Mouse (Mus musculus): Measurements from ENCODE around the gene Thbs3. TPM values are rescaled to one million over a fixed set of nuclear protein-coding genes. Genes with fewer than 3 reads are reported as not detected.
A peak's percentile ranks its signal among the peaks of the same experiment; 100 is the strongest.

Thbs3 gene
- polyA plus RNA-seq, 1 experiment = 139 TPM

DNA sequence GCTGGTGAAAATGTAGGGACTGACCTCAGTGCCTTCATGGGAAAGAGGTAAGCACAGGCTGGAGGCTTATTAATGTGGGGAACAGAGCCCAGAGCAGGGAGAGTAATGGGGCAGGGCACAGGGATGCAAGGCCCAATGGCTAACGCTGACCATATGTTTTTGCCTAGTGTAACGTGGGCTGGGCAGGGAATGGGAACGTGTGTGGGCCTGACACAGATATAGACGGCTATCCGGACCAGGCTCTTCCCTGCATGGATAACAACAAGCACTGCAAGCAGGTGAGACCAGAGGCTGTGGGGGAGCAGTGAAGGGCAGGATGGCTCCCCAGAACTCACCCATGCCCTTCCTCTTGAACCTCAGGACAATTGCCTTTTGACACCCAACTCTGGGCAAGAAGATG is 6.2 kb downstream of the Thbs3 start:
- H3K4me3 ChIP-seq (replicated peaks; ENCODE audit: extremely low read depth, low read depth, low read length) = no peak overlapping the region
- no peak for TF ChIP-seq POLR2A (IDR thresholded peaks at IDR 0.05; ENCODE audit: borderline replicate concordance, extremely low read depth, low read depth, low read length)
- no peak for TF ChIP-seq CTCF (IDR thresholded peaks at IDR 0.05; ENCODE audit: insufficient read depth, low read length)
- peaks cover 2% of the 10 kb centered on the region for H3K4me1 ChIP-seq (ENCODE audit: control insufficient read depth, insufficient read depth, low read length)
- no peak for DNase-seq
- WGBS = 78% methylated on average over 5 of the region's 5 CpGs

DNA sequence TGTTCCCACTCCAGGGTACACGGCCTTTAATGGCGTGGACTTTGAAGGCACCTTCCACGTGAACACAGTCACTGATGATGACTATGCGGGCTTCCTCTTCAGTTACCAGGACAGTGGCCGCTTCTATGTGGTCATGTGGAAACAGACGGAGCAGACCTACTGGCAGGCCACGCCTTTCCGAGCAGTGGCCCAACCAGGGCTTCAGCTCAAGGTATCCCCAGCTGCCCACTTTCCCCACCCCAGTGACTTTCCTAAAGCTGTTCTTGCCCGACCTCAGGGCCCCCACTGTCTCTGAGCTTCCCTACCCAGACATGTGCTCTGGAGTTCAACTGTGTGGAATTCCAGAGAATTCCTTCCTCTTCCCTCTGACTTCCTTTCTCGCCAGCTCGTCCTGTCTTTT is 9.8 kb downstream of the Thbs3 start:
- TF ChIP-seq POLR2A (IDR thresholded peaks at IDR 0.05; ENCODE audit: borderline replicate concordance, extremely low read depth, low read depth, low read length) (no peak), CTCF (IDR thresholded peaks at IDR 0.05; ENCODE audit: insufficient read depth, low read length) (no peak)
- H3K4me3 ChIP-seq (replicated peaks; ENCODE audit: extremely low read depth, low read depth, low read length) = no peak overlapping the region
- 61% methylated on average over 11 of the region's 11 CpGs for WGBS
- H3K4me1 ChIP-seq (ENCODE audit: control insufficient read depth, insufficient read depth, low read length) = peaks cover 4% of the 10 kb centered on the region; the same call in 1 of the 2 replicates
- no peak for DNase-seq

DNA sequence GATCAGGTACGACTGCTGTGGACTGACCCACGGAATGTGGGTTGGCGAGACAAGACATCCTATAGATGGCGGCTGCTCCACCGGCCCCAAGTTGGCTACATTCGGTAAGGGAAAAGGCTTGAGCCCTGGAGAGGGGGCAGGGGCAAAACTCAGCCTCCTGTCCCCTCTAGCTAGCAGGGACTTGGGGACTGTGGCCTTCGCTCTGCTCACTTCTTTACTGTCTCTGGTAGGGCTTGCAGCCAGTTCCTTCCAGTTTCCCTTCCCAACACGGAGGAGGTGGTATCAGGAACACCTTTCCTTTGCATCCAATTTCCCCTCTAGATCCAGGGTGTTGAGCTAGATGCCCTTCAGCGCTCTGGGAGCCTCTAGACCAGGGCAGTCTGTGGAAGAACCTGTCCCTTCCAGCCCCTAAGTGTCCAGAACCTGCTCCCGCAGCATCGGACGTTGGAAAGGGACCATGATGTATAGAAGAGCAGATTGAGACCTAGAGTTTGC is 10.4 kb downstream of the Thbs3 start:
- H3K4me3 ChIP-seq (replicated peaks; ENCODE audit: extremely low read depth, low read depth, low read length) = no peak overlapping the region
- WGBS = 65% methylated on average over 12 of the region's 12 CpGs

DNA sequence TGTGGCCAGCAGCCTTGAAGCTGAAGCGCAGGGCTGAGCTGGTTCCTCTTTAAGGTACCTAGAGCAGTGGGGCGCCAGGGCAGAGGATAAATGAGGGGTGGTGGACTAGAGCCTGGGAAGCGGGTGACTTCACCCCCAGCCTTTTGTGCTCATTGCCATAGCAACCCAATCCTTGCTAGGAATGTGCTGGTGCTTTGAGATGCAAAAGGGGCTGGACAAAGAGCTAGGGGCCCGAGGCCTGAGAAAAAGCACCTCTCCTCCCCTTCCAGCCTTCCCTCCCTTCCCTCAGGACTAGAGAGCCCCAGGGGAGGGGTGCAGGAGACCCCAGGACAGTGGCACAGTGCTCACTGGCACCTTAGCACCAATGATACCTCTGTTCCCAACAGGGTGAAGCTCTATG is 10.9 kb downstream of the Thbs3 start:
- no peak for DNase-seq
- 54% methylated on average over 4 of the region's 4 CpGs for WGBS
- no peak overlapping the region for H3K4me3 ChIP-seq (replicated peaks; ENCODE audit: extremely low read depth, low read depth, low read length)
- H3K4me1 ChIP-seq (ENCODE audit: control insufficient read depth, insufficient read depth, low read length) = peaks cover 4% of the 10 kb centered on the region; the same call in 1 of the 2 replicates
- no peak for TF ChIP-seq POLR2A (IDR thresholded peaks at IDR 0.05; ENCODE audit: borderline replicate concordance, extremely low read depth, low read depth, low read length)
- no peak for TF ChIP-seq CTCF (IDR thresholded peaks at IDR 0.05; ENCODE audit: insufficient read depth, low read length)

More for the DNA sequence above, 10.4 kb downstream of the Thbs3 start:
- DNase-seq = no peak
- H3K4me1 ChIP-seq (ENCODE audit: control insufficient read depth, insufficient read depth, low read length) = peaks cover 4% of the 10 kb centered on the region; the same call in 1 of the 2 replicates
- TF ChIP-seq POLR2A (IDR thresholded peaks at IDR 0.05; ENCODE audit: borderline replicate concordance, extremely low read depth, low read depth, low read length) = no peak
- no peak for TF ChIP-seq CTCF (IDR thresholded peaks at IDR 0.05; ENCODE audit: insufficient read depth, low read length)

DNA sequence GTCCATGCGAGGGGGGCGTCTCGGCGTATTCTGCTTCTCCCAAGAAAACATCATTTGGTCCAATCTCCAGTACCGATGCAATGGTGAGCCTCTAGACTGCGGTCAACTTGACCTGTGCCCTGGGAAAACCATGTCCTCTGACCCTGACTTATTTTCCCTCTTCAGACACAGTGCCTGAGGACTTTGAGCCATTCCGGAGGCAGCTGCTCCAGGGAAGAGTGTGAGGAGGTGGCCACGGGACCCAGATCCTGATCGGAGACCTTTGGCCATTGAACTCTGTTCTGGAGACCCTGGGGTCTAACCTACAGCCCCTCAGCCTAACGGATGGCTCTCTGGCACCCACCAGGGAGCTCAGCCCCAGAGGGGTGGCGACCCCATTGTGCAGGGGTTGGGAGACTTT is 11.4 kb downstream of the Thbs3 start:
- no peak for TF ChIP-seq POLR2A (IDR thresholded peaks at IDR 0.05; ENCODE audit: borderline replicate concordance, extremely low read depth, low read depth, low read length)
- TF ChIP-seq CTCF (IDR thresholded peaks at IDR 0.05; ENCODE audit: insufficient read depth, low read length) = no peak
- DNase-seq = no peak
- peaks cover 4% of the 10 kb centered on the region; the same call in 1 of the 2 replicates for H3K4me1 ChIP-seq (ENCODE audit: control insufficient read depth, insufficient read depth, low read length)
- WGBS = 59% methylated on average over 11 of the region's 11 CpGs
- H3K4me3 ChIP-seq (replicated peaks; ENCODE audit: extremely low read depth, low read depth, low read length) = no peak overlapping the region

DNA sequence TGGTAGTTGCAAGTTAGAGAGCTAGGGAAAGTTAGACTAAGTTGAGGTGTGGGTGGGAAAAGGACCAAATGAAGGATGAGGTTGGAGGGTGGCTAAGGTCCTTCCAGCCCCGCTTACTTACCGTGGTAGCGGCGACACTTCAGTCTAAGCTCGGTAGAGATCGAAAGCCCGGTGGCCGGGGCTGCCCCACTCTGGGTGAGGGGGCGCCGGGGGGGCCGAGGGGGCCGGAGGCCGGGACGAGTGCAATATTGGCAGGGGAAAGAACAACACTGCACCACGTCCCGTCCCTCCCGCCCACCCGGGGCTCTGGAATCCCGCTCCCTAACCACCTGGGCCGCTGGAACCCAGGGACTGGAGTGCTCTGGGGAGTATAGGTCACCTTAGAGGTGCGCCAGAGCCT is 11.9 kb downstream of the Thbs3 start, which contains the start of gene Mtx1:
Gene Mtx1, minus strand, starts transcription at position 189 of the 400 bp plus-strand sequence.
- DNase-seq = peak; percentile 20
- WGBS = 7% methylated on average over 19 of the region's 21 CpGs
- Histone ChIP-seq H3K4me3 (replicated peaks; ENCODE audit: extremely low read depth, low read depth, low read length) (peak within 1 kb of the TSS; percentile 55), H3K4me1 (ENCODE audit: control insufficient read depth, insufficient read depth, low read length) (peaks cover 4% of the 10 kb centered on the region; the same call in 1 of the 2 replicates)
- TF ChIP-seq CTCF (IDR thresholded peaks at IDR 0.05; ENCODE audit: insufficient read depth, low read length) = no peak
- no peak for TF ChIP-seq POLR2A (IDR thresholded peaks at IDR 0.05; ENCODE audit: borderline replicate concordance, extremely low read depth, low read depth, low read length)

DNA sequence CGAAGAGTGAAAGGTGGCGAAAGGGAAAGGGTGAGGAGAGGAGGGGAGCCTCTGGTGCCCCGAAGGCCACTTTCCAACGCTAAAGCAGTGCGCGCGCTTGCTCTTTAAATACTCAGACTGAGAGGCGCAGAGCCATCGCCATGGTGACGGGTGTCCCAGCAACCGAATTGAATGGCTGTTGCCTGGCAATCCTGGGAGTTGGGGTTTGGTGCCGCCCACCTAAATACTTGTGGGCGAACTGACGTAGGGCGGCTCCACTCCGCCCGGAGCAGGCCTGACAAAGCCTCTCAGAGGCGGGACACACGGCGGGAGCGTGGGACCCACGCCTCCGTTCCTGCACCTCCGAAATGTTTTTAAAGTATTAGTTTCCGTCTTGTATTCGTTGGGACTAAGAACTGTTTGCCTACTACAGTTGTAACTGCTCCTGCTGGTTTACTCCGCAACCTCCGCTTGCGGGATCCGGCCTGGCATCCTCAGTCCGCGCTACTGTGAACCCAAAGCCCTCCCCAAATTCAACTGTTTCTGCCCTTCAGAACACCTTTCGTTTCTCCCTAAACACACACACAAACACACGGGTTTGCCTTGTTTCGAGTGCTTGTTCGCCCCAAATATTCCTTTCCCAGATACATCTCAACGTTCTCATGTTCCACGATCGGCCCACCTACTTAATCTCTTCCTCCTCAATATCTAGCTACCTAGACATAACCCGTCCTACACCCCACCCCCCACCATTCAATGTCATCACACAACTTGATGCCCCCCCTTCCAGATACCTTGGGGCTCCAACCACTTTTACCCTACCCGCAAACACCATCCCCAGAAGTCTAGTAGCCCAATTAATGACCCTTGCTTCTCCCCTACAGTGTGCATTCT is 12.6 kb downstream of the Thbs3 start:
- Histone ChIP-seq H3K4me3 (replicated peaks; ENCODE audit: extremely low read depth, low read depth, low read length) (peak overlapping the region; percentile 55), H3K4me1 (ENCODE audit: control insufficient read depth, insufficient read depth, low read length) (peaks cover 4% of the 10 kb centered on the region; the same call in 1 of the 2 replicates)
- TF ChIP-seq CTCF (IDR thresholded peaks at IDR 0.05; ENCODE audit: insufficient read depth, low read length) = no peak
- peak; percentile 69; the same call in 1 of the 2 replicates for TF ChIP-seq POLR2A (IDR thresholded peaks at IDR 0.05; ENCODE audit: borderline replicate concordance, extremely low read depth, low read depth, low read length)
- WGBS = 6% methylated on average over 41 of the region's 41 CpGs
- DNase-seq = peak; percentile 91

DNA sequence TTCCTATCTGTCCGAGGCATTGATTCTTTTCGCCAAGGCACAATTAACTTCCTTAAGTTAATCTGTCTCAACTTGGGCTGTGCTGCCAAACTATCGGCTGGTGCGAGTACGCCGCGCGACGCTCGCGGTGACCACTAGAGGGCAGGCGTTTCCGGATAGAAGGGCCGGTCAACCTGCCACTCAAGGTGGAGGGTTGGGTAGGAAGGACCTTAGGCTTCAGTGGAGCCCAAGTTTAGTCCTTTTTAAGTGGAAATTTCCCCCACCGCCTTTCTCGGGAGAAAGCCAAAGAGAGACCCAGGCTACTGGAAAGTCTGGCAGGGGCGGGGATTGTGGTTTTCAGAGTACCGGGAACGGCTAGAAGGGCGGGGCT is 13.2 kb downstream of the Thbs3 start:
- WGBS = under 1% methylated on average over 20 of the region's 20 CpGs
- Histone ChIP-seq H3K4me1 (ENCODE audit: control insufficient read depth, insufficient read depth, low read length) (peaks cover 4% of the 10 kb centered on the region; the same call in 1 of the 2 replicates), H3K4me3 (replicated peaks; ENCODE audit: extremely low read depth, low read depth, low read length) (peak overlapping the region; percentile 59)
- TF ChIP-seq POLR2A (IDR thresholded peaks at IDR 0.05; ENCODE audit: borderline replicate concordance, extremely low read depth, low read depth, low read length) = peak; percentile 52; the same call in 1 of the 2 replicates
- peak; percentile 76 for TF ChIP-seq CTCF (IDR thresholded peaks at IDR 0.05; ENCODE audit: insufficient read depth, low read length)
- peak; percentile 92 for DNase-seq

DNA sequence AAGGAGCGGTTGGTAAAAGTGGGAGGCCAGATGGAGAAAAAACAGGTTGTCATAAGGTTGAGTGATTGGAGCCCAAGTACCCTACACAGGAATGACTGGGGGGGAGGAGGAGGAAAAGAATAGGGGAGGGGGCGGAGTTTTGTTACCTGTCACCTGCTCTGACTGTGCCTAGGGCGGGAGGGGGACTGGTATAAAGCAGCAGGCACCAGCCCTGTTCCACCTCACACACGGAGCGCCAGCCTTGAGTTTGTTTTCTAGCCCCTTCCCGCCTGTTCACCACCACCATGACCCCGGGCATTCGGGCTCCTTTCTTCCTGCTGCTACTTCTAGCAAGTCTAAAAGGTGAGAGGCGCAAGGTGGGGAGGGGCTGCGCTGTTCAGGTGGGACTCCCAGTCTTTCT is 13.9 kb downstream of the Thbs3 start, which contains the start of gene Muc1:
Gene Muc1, plus strand, starts transcription at position 222 of the 400 bp plus-strand sequence.
- DNase-seq = peak; percentile 71
- TF ChIP-seq POLR2A (IDR thresholded peaks at IDR 0.05; ENCODE audit: borderline replicate concordance, extremely low read depth, low read depth, low read length) (peak; percentile 97; the same call in 1 of the 2 replicates), CTCF (IDR thresholded peaks at IDR 0.05; ENCODE audit: insufficient read depth, low read length) (no peak)
- Histone ChIP-seq H3K4me1 (ENCODE audit: control insufficient read depth, insufficient read depth, low read length) (peaks cover 10% of the 10 kb centered on the region; the same call in 1 of the 2 replicates), H3K4me3 (replicated peaks; ENCODE audit: extremely low read depth, low read depth, low read length) (peak within 1 kb of the TSS; percentile 59)
- 38% methylated on average over 10 of the region's 10 CpGs for WGBS

Data from lung, adult 2 months (tissue).